ENCODE assay signal across 1 mouse cellular context in the genomic region with DNA sequence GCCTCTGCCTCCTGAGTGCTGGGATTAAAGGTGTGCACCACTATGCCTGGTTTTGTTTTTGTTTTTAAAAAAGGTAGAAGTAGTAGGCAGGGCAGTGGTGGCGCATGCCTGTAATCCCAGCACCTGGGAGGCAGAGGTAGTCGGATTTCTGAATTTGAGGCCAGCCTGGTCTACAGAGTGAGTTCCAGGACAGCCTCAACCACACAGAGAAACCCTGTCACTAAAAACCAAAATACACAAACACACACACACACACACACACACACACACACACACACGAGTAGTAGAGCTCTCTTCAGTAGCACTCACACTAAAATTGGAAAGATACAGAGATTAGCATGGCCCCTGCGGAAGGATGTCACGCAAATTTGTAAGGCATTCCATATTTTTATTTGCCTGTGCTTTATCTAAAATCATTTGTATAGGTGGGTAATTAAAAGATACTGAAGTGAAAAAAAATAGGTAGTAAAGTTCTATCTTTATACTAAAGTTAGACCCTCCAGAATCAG.
A peak's percentile ranks its signal among the peaks of the same experiment; 100 is the strongest.
TF ChIP-seq lines count a peak whose summit lies in the region.

No protein-coding gene starts in this region.

TF ChIP-seq in MEL, 35 proteins besides CTCF, POLR2A, EP300 and RAD21 (continued from another document):
- TF ChIP-seq MAZ (IDR thresholded peaks at IDR 0.05; ENCODE audit: low read depth, low read length), result no peak
- TF ChIP-seq NELFE (IDR thresholded peaks at IDR 0.05; ENCODE audit: low read depth, low read length), result peak; percentile 5
- peak; percentile 18; the same call in 1 of the 2 replicates for TF ChIP-seq GATA1 (IDR thresholded peaks at IDR 0.05; ENCODE audit: low read depth, low read length)
- no peak for TF ChIP-seq ZKSCAN1 (IDR thresholded peaks at IDR 0.05; ENCODE audit: low read depth, low read length)
- TF ChIP-seq USF2 (IDR thresholded peaks at IDR 0.05; ENCODE audit: borderline replicate concordance in 1 of 2, insufficient read depth in 1 of 2, low read depth in 1 of 2, low read length in 2 of 2), result no peak
- no peak for TF ChIP-seq RCOR1 (IDR thresholded peaks at IDR 0.05; ENCODE audit: low read depth, low read length)
TF ChIP-seq in MEL: peak in this region for 6.
